Mouse (Mus musculus) adrenal gland, postnatal 4 days (tissue): ENCODE results near the gene Speg. TPM values are rescaled to one million over a fixed set of nuclear protein-coding genes. Genes with fewer than 3 reads are reported as not detected.

Experiments
- total RNA-seq, 2 experiments: library from RNA; stranded (reverse); gene quantifications; 2 replicates each; pipeline ENCODE4 v1.2.3; 2021

The Speg gene
- total RNA-seq, 2 experiments from 2014 or later: 32.4 to 33.7 TPM

Other genes with a start within 250 kb of the Speg start
- gene Slc23a3, start 241.4 kb upstream of the Speg start, total RNA-seq: 1 to 10 TPM in 1 of 2 experiments, under 1 TPM in 1; 0.56 to 1.6 TPM
- gene Cnppd1, start 232.6 kb upstream of the Speg start, total RNA-seq: 10 to 100 TPM; 52.1 to 55.4 TPM
- 10 to 100 TPM; 90.3 to 92.2 TPM for gene Retreg2, start 232.5 kb upstream of the Speg start, total RNA-seq
- 10 to 100 TPM; 27.5 to 31.4 TPM for gene Zfand2b, start 206.7 kb upstream of the Speg start, total RNA-seq
- gene Abcb6, start 194.9 kb upstream of the Speg start, total RNA-seq: 10 to 100 TPM; 42.1 TPM
- gene Ankzf1, start 183.1 kb upstream of the Speg start, total RNA-seq: 10 to 100 TPM; 23.0 to 27.3 TPM
- 10 to 100 TPM; 38.0 to 41.8 TPM for gene Atg9a, start 183.1 kb upstream of the Speg start, total RNA-seq
- gene Glb1l, start 164.5 kb upstream of the Speg start, total RNA-seq: 10 to 100 TPM; 45.2 to 67.4 TPM
- 100 to 1,000 TPM in 1 of 2 experiments, 10 to 100 TPM in 1; 96.8 to 110 TPM for gene Stk16, start 164.5 kb upstream of the Speg start, total RNA-seq
- gene Tuba4a, start 155.4 kb upstream of the Speg start, total RNA-seq: 10 to 100 TPM; 46.4 to 54.4 TPM
- not detected for gene A630095N17Rik, start 143.2 kb upstream of the Speg start, total RNA-seq
- 10 to 100 TPM; 40.5 to 42.5 TPM for gene Dnajb2, start 138.9 kb upstream of the Speg start, total RNA-seq
- 10 to 100 TPM; 79.8 to 81.3 TPM for gene Ptprn, start 110.8 kb upstream of the Speg start, total RNA-seq
- gene Resp18, start 96.9 kb upstream of the Speg start, total RNA-seq: 100 to 1,000 TPM; 138 to 152 TPM
- gene Dnpep, start 57.3 kb upstream of the Speg start, total RNA-seq: 100 to 1,000 TPM; 106 to 113 TPM
- 10 to 100 TPM; 40.5 to 78.8 TPM for gene Des, start 15.0 kb upstream of the Speg start, total RNA-seq
- 10 to 100 TPM; 71.3 to 82.4 TPM for gene Gmppa, start 60.6 kb downstream of the Speg start, total RNA-seq
- 10 to 100 TPM; 10.4 to 11.9 TPM for gene Asic4, start 75.1 kb downstream of the Speg start, total RNA-seq
- gene Chpf, start 104.0 kb downstream of the Speg start, total RNA-seq: 10 to 100 TPM; 60.3 to 62.6 TPM
- 1 to 10 TPM; 4.0 to 5.0 TPM for gene Tmem198, start 104.2 kb downstream of the Speg start, total RNA-seq
- 100 to 1,000 TPM; 241 to 242 TPM for gene Obsl1, start 131.2 kb downstream of the Speg start, total RNA-seq
- gene Inha, start 131.8 kb downstream of the Speg start, total RNA-seq: 10 to 100 TPM; 71.4 to 80.6 TPM
- gene Stk11ip, start 146.2 kb downstream of the Speg start, total RNA-seq: 10 to 100 TPM; 38.1 to 38.4 TPM
- gene Slc4a3, start 171.0 kb downstream of the Speg start, total RNA-seq: 100 to 1,000 TPM; 136 to 143 TPM